Mouse (Mus musculus) inflammation-experienced regulatory T-cells, adult 6 months (primary cell): Measurements from ENCODE around the gene Rbfox2. TPM values are rescaled to one million over a fixed set of nuclear protein-coding genes. Genes with fewer than 3 reads are reported as not detected.
"Not testable (repeated sequence)": the region's sequence is repeated elsewhere in the genome, so short reads cannot be mapped to it uniquely, and the experiment has no call there.

Experiments used
- ATAC-seq: one replicate; pipeline ENCODE4 v1.8.0; 2017
- polyA plus RNA-seq, 3 experiments: library from polyadenylated mRNA; unstranded; fragments of 100-300 nt; shearing (Covaris generic); gene quantifications; one replicate each; pipeline ENCODE4 v1.2.1; 2017

The Rbfox2 gene
- polyA plus RNA-seq, 3 experiments from 2014 or later, result not detected

DNA sequence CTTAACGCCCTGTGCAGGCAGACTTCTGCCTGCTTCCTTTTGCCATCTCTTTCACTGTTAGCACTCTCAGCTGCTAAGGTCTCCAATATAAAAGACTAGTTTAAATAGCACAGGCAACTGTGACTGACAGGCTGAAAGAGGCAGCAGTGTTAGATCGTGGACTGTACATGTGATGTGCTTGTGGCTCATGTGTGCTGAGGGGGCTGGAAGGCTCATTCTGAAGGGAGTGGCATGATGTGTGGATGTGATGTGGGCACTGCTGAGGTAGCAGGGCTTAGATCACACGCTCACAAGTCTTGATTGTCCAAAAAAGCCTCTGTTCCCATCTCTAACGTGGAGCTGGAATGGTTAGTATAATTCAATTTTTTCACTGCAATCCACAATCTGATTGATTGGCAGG, 215.4 kb downstream of the Rbfox2 start:
- ATAC-seq, result no peak

DNA sequence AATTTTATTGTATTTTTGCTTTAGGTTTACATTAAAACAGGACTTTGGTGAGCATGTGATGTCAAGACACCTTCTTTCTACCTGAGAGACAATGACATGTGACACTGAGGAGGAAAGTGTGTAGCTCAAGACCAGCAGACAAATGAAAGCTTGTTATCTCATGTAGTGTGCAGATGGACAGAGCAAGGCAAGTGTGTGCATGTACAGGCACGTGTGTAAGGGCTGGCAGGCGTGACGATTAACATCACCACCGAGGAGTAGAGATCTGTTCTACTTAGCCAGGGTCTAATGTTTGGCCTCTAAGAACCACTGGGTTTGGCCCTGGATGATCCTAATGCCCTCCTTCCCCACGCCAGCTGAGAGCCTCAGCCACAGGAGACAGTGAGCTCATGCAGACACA, 216.3 kb downstream of the Rbfox2 start:
- no peak for ATAC-seq

- ATAC-seq, result no peak
Observed at GRCm38 (mm10) chr15:77089249-77089648, 217.6 kb downstream of the Rbfox2 start.

DNA sequence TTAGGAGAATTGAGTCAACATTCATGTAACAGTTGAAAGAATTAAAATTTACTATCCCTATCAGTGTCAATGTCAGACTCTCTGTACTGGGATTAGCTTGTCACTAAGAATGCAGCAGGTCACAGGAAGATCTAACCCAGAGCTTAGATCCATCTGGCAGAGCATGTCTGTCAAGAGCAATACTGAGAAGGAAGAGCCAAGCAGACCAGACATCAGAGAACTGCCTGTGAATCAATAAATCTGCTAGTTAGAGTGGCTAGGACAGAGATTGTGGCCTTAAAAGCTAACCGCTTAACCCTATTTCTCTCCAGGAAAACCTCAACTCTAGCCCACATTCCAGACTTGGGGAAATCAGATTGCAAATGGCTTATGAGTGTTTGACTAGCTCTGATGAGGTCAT, 220.3 kb downstream of the Rbfox2 start:
- no peak for ATAC-seq

DNA sequence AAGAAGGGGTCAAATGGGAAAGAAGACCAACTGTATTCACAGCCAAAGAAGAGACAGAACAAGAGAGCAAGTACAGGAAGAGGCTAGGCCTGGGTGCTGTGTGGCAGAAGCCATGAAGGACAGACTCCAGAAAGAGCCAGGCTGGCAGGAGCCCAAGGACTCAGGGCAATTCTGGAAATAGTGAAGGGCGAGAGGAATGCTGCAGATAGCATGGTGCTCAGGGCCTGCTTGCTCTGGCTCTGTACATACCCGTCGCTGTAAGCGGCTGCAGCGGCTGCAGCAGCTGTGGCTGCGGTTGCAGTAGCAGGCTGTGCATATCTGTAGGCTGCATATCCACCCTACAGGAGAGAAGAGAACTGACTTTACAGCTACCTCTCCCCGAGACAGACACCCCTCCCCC, 221.0 kb downstream of the Rbfox2 start:
- ATAC-seq, result no peak

GRCm38 (mm10) chr15:77081454-77081853, 225.3 kb downstream of the Rbfox2 start:
- no peak for ATAC-seq

GRCm38 (mm10) chr15:77080684-77081254, 226.0 kb downstream of the Rbfox2 start:
- no peak for ATAC-seq

DNA sequence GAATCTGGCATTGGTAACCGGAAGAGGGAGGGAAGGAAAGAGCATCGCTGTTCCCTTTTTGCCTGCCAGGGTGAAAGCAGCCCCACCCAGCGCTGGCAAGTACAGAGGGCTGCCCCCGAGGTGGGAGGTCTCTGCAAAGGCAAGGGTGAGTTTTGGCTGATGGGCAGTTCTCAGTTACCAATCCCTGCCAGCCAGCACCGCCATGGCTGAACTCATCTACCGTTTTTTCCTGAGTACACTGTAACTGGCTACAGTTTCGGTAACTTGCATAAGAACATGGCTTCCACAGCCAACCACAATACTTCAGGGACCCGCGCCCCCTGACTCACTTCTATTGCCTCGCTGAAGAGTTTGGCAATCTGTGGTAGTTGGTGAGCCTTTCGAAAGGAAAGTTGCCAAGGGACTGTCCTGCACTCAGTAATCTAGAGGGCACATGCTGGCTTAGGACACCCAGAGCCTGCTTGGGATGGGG, 226.9 kb downstream of the Rbfox2 start:
- ATAC-seq, result no peak

GRCm38 (mm10) chr15:77079256-77079822, 227.5 kb downstream of the Rbfox2 start:
- ATAC-seq, result no peak

- no peak for ATAC-seq
Observed at GRCm38 (mm10) chr15:77078786-77079185, 228.0 kb downstream of the Rbfox2 start.

DNA sequence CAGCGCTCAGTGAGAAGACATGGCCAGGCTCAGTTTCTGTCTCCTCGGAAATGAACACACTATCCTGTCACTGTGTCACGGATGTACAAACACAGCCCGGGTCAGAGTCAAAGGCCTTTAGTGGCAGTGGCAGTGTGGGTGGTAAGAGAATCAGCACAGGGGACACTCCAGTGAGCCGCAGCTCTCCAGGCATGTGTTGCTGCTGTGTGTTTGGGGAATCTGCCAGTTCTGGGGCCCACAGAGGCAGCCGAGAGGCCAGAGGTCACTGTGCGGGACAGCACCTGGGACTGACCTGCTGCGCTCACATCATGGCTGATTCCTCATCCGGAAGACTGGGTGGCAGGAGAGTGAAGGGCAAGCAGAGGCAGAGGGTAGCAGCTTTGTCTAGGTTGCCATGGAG, 228.9 kb downstream of the Rbfox2 start:
- no peak for ATAC-seq

DNA sequence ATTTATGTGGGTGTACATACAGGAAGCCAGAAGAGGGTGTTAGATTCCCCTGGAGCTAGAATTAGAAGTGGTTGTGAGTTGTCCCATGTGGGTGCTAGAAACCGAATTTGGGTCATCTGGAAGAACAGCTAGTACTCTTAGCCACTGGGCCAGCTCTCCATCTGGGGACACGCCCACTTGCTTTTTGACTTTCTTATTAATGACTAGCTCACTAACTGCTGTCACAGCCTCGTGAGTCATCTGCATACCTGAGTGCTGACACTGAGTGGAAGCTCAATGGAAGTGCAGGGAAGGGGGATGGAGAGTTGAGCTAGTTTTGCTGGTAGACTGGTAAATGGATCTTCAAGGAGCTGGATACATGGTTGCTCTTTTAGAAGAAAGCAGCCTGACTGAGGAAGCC, 230.3 kb downstream of the Rbfox2 start:
- no peak for ATAC-seq

GRCm38 (mm10) chr15:77072556-77073163, 234.1 kb downstream of the Rbfox2 start:
- no peak for ATAC-seq

GRCm38 (mm10) chr15:77071501-77071900, 235.3 kb downstream of the Rbfox2 start:
- peak; percentile 35 for ATAC-seq

GRCm38 (mm10) chr15:77070745-77071268, 236.0 kb downstream of the Rbfox2 start:
- ATAC-seq, result no peak

GRCm38 (mm10) chr15:77069019-77069418, 237.8 kb downstream of the Rbfox2 start:
- ATAC-seq, result no peak

GRCm38 (mm10) chr15:77068439-77068861, 238.4 kb downstream of the Rbfox2 start:
- ATAC-seq, result no peak

DNA sequence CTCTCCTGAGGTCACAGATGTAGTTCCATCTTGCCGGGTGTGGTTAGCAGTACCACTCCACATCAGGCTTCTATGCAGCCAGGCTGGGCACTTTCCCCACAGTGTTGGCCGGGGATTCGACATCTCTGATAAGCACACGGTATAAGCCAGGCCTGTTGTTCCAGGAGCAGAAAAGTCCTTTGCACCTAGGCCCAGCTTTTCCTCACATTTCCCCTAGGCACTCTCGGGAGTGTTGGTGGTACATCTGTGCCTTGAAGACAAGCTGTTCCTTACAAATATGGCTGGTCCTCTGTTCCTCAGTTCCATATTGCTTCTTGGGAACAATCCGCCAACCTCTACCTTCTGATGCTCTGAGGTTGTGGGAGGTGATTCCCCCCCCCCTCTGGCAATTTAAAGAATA, 240.6 kb downstream of the Rbfox2 start:
- no peak for ATAC-seq

GRCm38 (mm10) chr15:77065259-77065852, 241.4 kb downstream of the Rbfox2 start:
- no peak for ATAC-seq

DNA sequence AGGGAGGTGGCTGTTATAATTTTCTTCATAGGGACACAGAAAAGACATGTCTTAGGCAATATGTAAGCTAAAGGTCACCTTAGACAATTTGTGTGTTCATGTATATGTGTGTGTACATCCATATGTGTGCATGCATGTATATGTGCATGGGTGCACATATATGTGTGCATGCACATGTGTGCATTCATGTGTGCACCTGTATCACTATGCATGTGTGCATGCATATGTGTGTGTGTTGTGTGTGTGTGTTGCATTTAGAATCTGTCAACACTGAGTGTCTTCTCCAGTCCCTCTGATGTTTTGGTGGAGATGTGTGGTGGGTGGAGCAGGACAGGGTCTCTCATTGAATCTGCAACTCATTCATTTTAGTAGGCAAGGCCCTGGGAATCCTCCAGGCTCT, 244.1 kb downstream of the Rbfox2 start:
- ATAC-seq, result no peak

- ATAC-seq, result not testable (repeated sequence)
Observed at GRCm38 (mm10) chr15:77059416-77059815, 247.4 kb downstream of the Rbfox2 start.

GRCm38 (mm10) chr15:77058566-77058965, 248.2 kb downstream of the Rbfox2 start:
- ATAC-seq, result no peak

DNA sequence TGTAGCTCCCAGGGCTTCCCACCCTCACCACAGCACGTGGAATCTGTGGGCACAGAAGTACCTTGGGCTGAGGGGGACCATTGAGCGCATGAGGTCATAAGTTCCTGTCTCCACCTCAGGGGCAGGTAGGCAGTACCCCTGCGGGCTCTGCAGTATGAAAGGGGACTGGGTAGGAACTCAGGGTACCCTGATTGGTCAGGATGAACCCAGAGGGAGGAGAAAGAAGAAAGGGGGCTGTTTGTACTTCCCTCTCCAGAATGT, 250.1 kb downstream of the Rbfox2 start:
- ATAC-seq, result no peak
